Mouse (Mus musculus) left cerebral cortex, adult 2 months (tissue): ENCODE measurements at regions not wholly inside any gene's neighbourhood (a gene's known extent, or its start where the extent isn't known, plus 50 kb on each side); places are given as distances from the start of the nearest gene placed in this dataset.

Source experiments
- DNase-seq, 2 experiments: peaks; one replicate each; pipeline ENCODE4 v3.0.0; 2021 to 2022; ENCODE audit warnings: low spot score in 2 of 2, mixed read lengths in 1 of 2; ENCODE audit errors: extremely low spot score in 1 of 2
- H3K27ac ChIP-seq: fragments of 200-600 bp; 2 replicates; pipeline ENCODE4 v1.8.1; 2022
- H3K4me3 ChIP-seq: fragments of 200-600 bp; 2 replicates; pipeline ENCODE4 v1.8.1; 2022
- CTCF ChIP-seq: fragments of 200-600 bp; IDR thresholded peaks from 2 replicates; pipeline ENCODE4 v1.8.1; 2022; ENCODE audit warnings: antibody characterized with exemption, mild to moderate bottlenecking, moderate library complexity
- intact Hi-C: fragments of 180-260 bp; cut with DNase I; formaldehyde crosslinking; loops from one replicate; pipeline ENCODE4 v1.15.1; 2025

DNA sequence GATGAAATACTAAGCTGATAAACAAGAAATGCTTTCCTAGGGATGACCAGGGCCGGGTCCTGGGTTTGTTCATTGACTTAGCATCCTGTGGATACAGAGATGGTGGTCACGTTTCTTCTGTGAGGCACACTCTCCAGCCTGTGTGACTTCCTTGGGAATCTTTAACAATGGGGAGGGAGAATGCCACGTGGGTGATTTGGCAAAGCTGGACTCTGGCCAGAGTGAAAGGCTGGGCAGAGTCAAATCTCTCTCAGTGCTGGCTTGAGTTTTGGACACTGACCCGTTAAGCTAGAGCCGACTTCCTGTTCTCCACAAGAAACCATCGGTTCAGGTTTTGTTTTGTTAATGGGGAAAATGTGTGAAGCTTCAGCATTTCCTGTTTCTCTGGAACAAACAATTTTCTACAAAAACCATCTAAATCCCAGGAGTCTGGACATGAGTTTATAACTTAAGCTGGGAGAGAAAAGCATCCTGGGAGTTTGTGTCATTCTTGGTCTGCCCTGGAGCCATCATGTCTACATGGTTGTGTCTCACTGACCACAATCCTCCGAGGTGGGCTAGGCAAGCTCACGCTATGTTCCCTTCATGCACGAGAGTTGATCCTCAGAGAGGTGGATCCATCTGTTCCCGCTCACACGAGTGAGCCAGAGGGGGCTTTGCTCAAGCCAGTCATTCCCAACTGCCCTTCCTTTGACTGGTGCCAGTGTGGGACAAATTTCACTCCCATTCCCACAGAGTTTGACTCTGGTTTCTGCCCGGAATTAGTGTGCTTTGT, 190.0 kb downstream of the Pten start:
- H3K4me3 ChIP-seq = no peak overlapping the region
- intact Hi-C loops = no loop called here
- no peak for TF ChIP-seq CTCF
- no peak overlapping the region for H3K27ac ChIP-seq
- DNase-seq = no peak

GRCm38 (mm10) chr19:32950252-32950651, 193.0 kb downstream of the Pten start:
- intact Hi-C loops = loop anchor here (5.0 kb wide), 1 partner anchor 43 kb away; no protein-coding TSS in a partner anchor
- TF ChIP-seq CTCF = no peak
- Histone ChIP-seq H3K4me3 (no peak overlapping the region), H3K27ac (no peak overlapping the region)
- DNase-seq = no peak

GRCm38 (mm10) chr19:32950794-32951193, 193.5 kb downstream of the Pten start:
- no peak for TF ChIP-seq CTCF
- Histone ChIP-seq H3K4me3 (no peak overlapping the region), H3K27ac (no peak overlapping the region)
- intact Hi-C loops = loop anchor here (5.0 kb wide), 1 partner anchor 43 kb away; no protein-coding TSS in a partner anchor
- no peak for DNase-seq

DNA sequence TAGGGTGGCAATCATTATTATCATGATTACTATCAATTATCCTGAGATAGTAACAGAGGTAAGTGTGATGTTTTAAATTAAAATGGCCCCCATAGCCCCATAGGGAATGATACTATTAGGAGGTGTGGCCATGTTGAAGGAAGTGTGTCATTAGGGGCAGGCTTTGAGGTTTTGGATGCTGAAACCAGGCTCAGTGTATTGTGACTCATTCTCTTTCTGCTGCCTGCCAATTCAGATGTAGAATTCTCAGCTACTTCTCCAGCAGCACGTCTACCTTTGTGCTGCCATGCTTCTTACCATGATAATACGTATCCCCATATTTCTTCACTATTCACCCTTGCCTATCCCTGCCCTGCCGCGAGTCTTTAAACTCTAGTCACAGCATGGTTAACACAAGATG, 195.1 kb downstream of the Pten start:
- H3K27ac ChIP-seq = no peak overlapping the region
- intact Hi-C loops = loop anchor here (2.0 to 5.0 kb wide), 2 partner anchors 45 to 196 kb away; partner anchors contain the start of gene Pten
- no peak for DNase-seq
- no peak for TF ChIP-seq CTCF
- no peak overlapping the region for H3K4me3 ChIP-seq

- intact Hi-C loops = loop anchor here (2.0 to 5.0 kb wide), 2 partner anchors 46 to 196 kb away; partner anchors contain the start of gene Pten
- no peak for TF ChIP-seq CTCF
Observed at GRCm38 (mm10) chr19:32952928-32953687, 195.8 kb downstream of the Pten start.

DNA sequence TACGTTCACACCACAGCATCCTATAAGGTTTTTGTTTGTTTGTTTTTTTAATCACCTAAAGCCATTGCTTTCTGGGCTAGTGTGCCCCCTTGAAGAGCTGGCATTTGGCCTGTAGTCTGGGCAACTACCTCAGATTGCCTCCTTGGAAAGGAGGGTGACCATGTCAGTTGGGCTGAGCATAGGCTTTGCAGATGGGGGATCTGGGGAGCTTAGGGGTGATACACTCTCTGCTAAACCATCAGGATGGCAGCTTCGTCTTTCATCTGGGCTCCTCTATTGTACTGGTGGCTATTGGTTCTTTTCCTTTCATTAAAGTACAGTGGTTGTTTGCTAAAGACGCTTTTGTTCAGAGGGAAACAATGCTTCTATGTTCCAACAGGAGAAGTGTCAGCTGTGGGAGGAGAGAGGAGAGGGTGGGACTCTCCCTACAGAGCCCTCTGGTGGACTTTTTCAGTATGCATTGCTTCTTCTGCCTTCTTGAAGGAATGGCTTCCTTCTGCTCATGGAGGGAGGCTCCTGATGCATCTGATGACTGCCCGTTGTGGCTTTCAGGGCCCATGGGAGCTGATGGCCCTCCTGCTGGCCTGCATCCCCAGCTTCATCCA, 196.8 kb downstream of the Pten start:
- TF ChIP-seq CTCF = peak; percentile 65
- H3K4me3 ChIP-seq = no peak overlapping the region
- DNase-seq = peak in 1 of 2 experiments; percentile 29
- intact Hi-C loops = loop anchor here (5.0 kb wide), 1 partner anchor 47 kb away; no protein-coding TSS in a partner anchor
- no peak overlapping the region; the same call in 1 of the 2 replicates for H3K27ac ChIP-seq

More at GRCm38 (mm10) chr19:32952928-32953687, 195.8 kb downstream of the Pten start:
- no peak for DNase-seq
- Histone ChIP-seq H3K4me3 (no peak overlapping the region), H3K27ac (no peak overlapping the region)

- H3K27ac ChIP-seq = no peak overlapping the region
- no peak for DNase-seq
- H3K4me3 ChIP-seq = no peak overlapping the region
- TF ChIP-seq CTCF = no peak
- intact Hi-C loops = loop anchor here (5.0 kb wide), 1 partner anchor 48 kb away; no protein-coding TSS in a partner anchor
Observed at GRCm38 (mm10) chr19:32954942-32955341, 197.6 kb downstream of the Pten start.

DNA sequence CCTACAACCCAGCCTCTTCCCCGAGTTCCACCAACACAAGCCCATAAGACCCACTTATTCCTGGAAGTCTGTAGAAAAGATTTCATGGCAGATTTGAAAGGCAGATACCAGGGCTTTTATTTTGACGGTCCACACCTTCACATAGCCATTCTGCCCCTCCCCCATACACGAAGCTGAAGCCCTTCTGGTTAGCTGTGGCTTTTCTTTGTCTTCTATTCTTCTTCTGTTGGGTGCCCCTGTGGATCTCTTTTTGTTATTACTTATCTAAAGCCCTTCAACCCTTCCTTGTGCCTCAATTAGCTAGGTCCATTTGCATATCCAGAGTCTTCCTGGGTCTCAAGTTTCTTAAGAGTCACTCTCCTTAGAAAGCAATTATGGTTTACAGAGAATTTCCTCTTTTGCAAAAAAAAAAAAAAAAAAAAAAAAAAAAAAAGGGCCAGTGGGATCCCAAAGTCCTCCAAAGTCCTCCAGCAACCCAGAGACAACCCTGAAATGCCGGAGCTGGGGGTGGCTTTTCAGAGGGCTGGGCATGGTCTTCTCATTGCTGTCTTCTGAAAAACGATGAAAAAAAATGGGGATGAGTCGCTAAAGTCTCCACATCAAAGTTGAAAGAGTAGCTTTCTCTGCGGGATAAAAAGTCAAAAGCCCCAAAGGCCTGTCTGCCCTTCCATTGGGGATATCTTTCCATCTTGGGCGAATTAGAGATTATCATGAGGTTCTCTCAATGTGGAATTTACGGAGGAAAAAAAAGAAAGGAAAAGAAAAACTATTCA, 199.0 kb downstream of the Pten start:
- no peak for DNase-seq
- TF ChIP-seq CTCF = no peak
- Histone ChIP-seq H3K27ac (no peak overlapping the region), H3K4me3 (no peak overlapping the region)
- intact Hi-C loops = no loop called here

DNA sequence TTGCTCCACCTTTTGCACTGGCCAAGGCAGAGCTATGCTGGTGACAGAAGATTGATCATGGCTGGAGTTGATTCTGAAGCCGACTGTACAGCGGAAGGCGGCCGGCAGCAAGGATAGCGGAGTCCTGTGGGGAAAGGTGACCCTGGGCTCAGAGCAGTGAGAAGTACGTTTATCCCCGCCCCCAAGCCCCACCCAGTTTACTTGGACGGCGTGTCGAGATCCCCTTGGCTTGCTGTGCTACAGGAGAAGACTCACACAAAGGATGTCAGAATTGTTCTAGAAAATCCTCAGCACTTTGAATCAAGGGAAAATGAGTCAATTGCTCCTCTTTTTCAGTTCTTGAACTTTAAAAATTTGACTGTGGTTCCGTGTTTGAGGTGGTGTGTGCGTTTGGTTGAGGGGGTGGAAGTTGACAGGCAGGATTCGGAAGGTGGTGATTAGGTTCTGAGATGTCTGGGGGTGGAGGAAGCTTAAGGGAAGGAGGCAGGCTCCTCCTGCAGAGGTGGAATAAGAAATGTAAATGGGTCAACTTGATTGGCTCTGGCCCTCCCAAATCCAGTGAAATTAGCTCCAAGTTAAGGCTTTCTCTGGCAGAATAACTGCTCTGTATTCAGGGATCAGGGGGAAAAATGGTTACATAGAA, 199.7 kb downstream of the Pten start:
- intact Hi-C loops = no loop called here
- H3K27ac ChIP-seq = no peak overlapping the region
- peak in 1 of 2 experiments; percentile 26 for DNase-seq
- no peak overlapping the region for H3K4me3 ChIP-seq
- no peak for TF ChIP-seq CTCF

DNA sequence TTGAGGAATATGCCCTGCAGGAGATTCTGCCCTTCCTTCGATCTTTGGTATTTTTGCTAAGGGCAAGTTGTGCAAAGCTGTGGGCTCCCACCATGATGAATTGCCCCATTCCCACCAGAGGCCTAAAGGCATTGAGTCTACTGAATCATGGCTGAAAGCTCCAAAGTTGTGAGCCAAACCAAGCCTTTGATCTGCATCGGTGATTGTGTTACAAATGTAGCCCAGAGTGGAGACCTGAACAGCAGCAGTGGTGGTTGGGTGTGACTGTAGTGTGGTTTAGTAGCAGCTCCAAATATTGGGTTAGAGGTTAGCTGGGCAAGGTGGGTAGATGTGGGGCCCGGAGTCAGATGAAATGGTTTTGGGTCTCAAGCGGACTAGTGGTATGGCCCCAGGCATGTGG, 201.0 kb downstream of the Pten start:
- no peak for DNase-seq
- no peak overlapping the region for H3K4me3 ChIP-seq
- H3K27ac ChIP-seq = no peak overlapping the region
- no peak for TF ChIP-seq CTCF
- intact Hi-C loops = no loop called here

- DNase-seq = no peak
- no peak for TF ChIP-seq CTCF
- Histone ChIP-seq H3K4me3 (no peak overlapping the region), H3K27ac (no peak overlapping the region)
- intact Hi-C loops = no loop called here
Observed at GRCm38 (mm10) chr19:32958791-32959190, 201.5 kb downstream of the Pten start.
